Mouse (Mus musculus) G1E-ER4 (cell line): ENCODE results near the gene Gpr25. TPM values are rescaled to one million over a fixed set of nuclear protein-coding genes. Genes with fewer than 3 reads are reported as not detected.

Source experiments
- GATA1 ChIP-seq: IDR thresholded peaks from one replicate; pipeline ENCODE4 v1.8.0; 2012; ENCODE audit warnings: low read length, inconsistent platforms
- polyA plus RNA-seq: library from polyadenylated mRNA; stranded (reverse); fragments of >175 nt; gene quantifications from 2 replicates; pipeline ENCODE4 v1.2.3, GENCODE M21; 2012

Gene Gpr25
- polyA plus RNA-seq, 1 experiment = not detected

- no peak for TF ChIP-seq GATA1
These were observed 36.8 kb downstream of the Gpr25 start for GRCm38 (mm10) chr1:136223758-136224342.

- no peak for TF ChIP-seq GATA1
These were observed 38.3 kb downstream of the Gpr25 start for GRCm38 (mm10) chr1:136222386-136222785.

GRCm38 (mm10) chr1:136220037-136220871 lies 40.4 kb downstream of the Gpr25 start:
- TF ChIP-seq GATA1 = no peak

GRCm38 (mm10) chr1:136214304-136214703 lies 46.4 kb downstream of the Gpr25 start:
- no peak for TF ChIP-seq GATA1

GRCm38 (mm10) chr1:136212803-136213202 lies 47.9 kb downstream of the Gpr25 start, which contains the start of gene Mroh3:
Mroh3 (minus strand) TSS chr1:136212828.
- no peak for TF ChIP-seq GATA1

Other genes with a start within 250 kb of the Gpr25 start
- 0.26 and 0.44 TPM in 2 replicates for gene Ascl5, start 210.1 kb downstream of the Gpr25 start, polyA plus RNA-seq
- not detected in 2 replicates for gene Cacna1s, start 208.1 kb downstream of the Gpr25 start, polyA plus RNA-seq
- 31.1 and 33.0 TPM in 2 replicates for gene Kif21b, start 129.5 kb downstream of the Gpr25 start, polyA plus RNA-seq
- gene Mroh3, start 48.0 kb downstream of the Gpr25 start, polyA plus RNA-seq = not detected in 2 replicates
- gene Inava, start 26.6 kb downstream of the Gpr25 start, polyA plus RNA-seq = 0.05 and 0.19 TPM in 2 replicates
- 23.6 and 25.9 TPM in 2 replicates for gene Camsap2, start 85.2 kb upstream of the Gpr25 start, polyA plus RNA-seq
- 2.9 and 5.0 TPM in 2 replicates for gene Ddx59, start 154.4 kb upstream of the Gpr25 start, polyA plus RNA-seq
- 1.8 and 2.0 TPM in 2 replicates for gene Kif14, start 205.5 kb upstream of the Gpr25 start, polyA plus RNA-seq